Mouse (Mus musculus): ENCODE measurements around the gene Lama4. TPM values are rescaled to one million over a fixed set of nuclear protein-coding genes. Genes with fewer than 3 reads are reported as not detected.

The Lama4 gene
- polyA plus RNA-seq, 1 experiment from 2014 or later, result 12.3 TPM

- no peak overlapping the region for H3K27ac ChIP-seq (ENCODE audit: low read depth, low read length)
- peaks cover 7% of the 10 kb centered on the region; the same call in 1 of the 2 replicates for H3K4me1 ChIP-seq (ENCODE audit: control insufficient read depth, insufficient read depth, low read length)
- H3K27me3 ChIP-seq (replicated peaks; ENCODE audit: control insufficient read depth, insufficient read depth, low read length), result no peaks in the 10 kb centered on the region
- no peak overlapping the region for H3K9ac ChIP-seq (ENCODE audit: low read length)
- H3K36me3 ChIP-seq (ENCODE audit: control insufficient read depth, insufficient read depth, low read length), result no peaks in the 10 kb centered on the region
- WGBS, result 83% methylated on average over 10 of the region's 10 CpGs
- ATAC-seq, result no peak
- no peak overlapping the region for H3K4me2 ChIP-seq (ENCODE audit: low read length)
- H3K4me3 ChIP-seq (ENCODE audit: low read depth, low read length), result no peak overlapping the region
- no peak for DNase-seq (ENCODE audit: low spot score)
- H3K9me3 ChIP-seq (replicated peaks; ENCODE audit: control insufficient read depth, low read length), result no peaks in the 10 kb centered on the region
Observed at GRCm38 (mm10) chr10:38968326-38969072, 3.2 kb downstream of the Lama4 start.

GRCm38 (mm10) chr10:38969543-38969942, 4.2 kb downstream of the Lama4 start:
- 78% methylated on average over 2 of the region's 2 CpGs for WGBS
- peaks cover 7% of the 10 kb centered on the region; the same call in 1 of the 2 replicates for H3K4me1 ChIP-seq (ENCODE audit: control insufficient read depth, insufficient read depth, low read length)
- ATAC-seq (no peak), DNase-seq (ENCODE audit: low spot score) (no peak)
- no peaks in the 10 kb centered on the region for H3K9me3 ChIP-seq (replicated peaks; ENCODE audit: control insufficient read depth, low read length)
- H3K27ac ChIP-seq (ENCODE audit: low read depth, low read length), result no peak overlapping the region
- H3K4me3 ChIP-seq (ENCODE audit: low read depth, low read length), result no peak overlapping the region
- no peaks in the 10 kb centered on the region for H3K36me3 ChIP-seq (ENCODE audit: control insufficient read depth, insufficient read depth, low read length)
- no peak overlapping the region for H3K9ac ChIP-seq (ENCODE audit: low read length)
- H3K4me2 ChIP-seq (ENCODE audit: low read length), result no peak overlapping the region
- H3K27me3 ChIP-seq (replicated peaks; ENCODE audit: control insufficient read depth, insufficient read depth, low read length), result no peaks in the 10 kb centered on the region

GRCm38 (mm10) chr10:38969975-38970374, 4.7 kb downstream of the Lama4 start:
- H3K9me3 ChIP-seq (replicated peaks; ENCODE audit: control insufficient read depth, low read length), result no peaks in the 10 kb centered on the region
- no peak for DNase-seq (ENCODE audit: low spot score)
- no peak overlapping the region for H3K9ac ChIP-seq (ENCODE audit: low read length)
- 89% methylated on average over 6 of the region's 6 CpGs for WGBS
- H3K4me3 ChIP-seq (ENCODE audit: low read depth, low read length), result no peak overlapping the region
- ATAC-seq, result no peak
- H3K36me3 ChIP-seq (ENCODE audit: control insufficient read depth, insufficient read depth, low read length), result no peaks in the 10 kb centered on the region
- H3K27me3 ChIP-seq (replicated peaks; ENCODE audit: control insufficient read depth, insufficient read depth, low read length), result no peaks in the 10 kb centered on the region
- no peak overlapping the region for H3K4me2 ChIP-seq (ENCODE audit: low read length)
- no peak overlapping the region for H3K27ac ChIP-seq (ENCODE audit: low read depth, low read length)
- H3K4me1 ChIP-seq (ENCODE audit: control insufficient read depth, insufficient read depth, low read length), result peaks cover 7% of the 10 kb centered on the region; the same call in 1 of the 2 replicates

GRCm38 (mm10) chr10:38972221-38972946, 7.1 kb downstream of the Lama4 start:
- Histone ChIP-seq H3K4me2 (ENCODE audit: low read length) (no peak overlapping the region), H3K27me3 (replicated peaks; ENCODE audit: control insufficient read depth, insufficient read depth, low read length) (no peaks in the 10 kb centered on the region), H3K36me3 (ENCODE audit: control insufficient read depth, insufficient read depth, low read length) (no peaks in the 10 kb centered on the region), H3K9me3 (replicated peaks; ENCODE audit: control insufficient read depth, low read length) (no peaks in the 10 kb centered on the region), H3K27ac (ENCODE audit: low read depth, low read length) (no peak overlapping the region), H3K4me1 (ENCODE audit: control insufficient read depth, insufficient read depth, low read length) (no peaks in the 10 kb centered on the region), H3K9ac (ENCODE audit: low read length) (no peak overlapping the region), H3K4me3 (ENCODE audit: low read depth, low read length) (no peak overlapping the region)
- WGBS, result 69% methylated on average over 7 of the region's 7 CpGs
- DNase-seq (ENCODE audit: low spot score) (no peak), ATAC-seq (no peak)

GRCm38 (mm10) chr10:38973016-38973415, 7.7 kb downstream of the Lama4 start:
- H3K4me3 ChIP-seq (ENCODE audit: low read depth, low read length), result no peak overlapping the region
- H3K27me3 ChIP-seq (replicated peaks; ENCODE audit: control insufficient read depth, insufficient read depth, low read length), result no peaks in the 10 kb centered on the region
- ATAC-seq (no peak), DNase-seq (ENCODE audit: low spot score) (no peak)
- no peaks in the 10 kb centered on the region for H3K36me3 ChIP-seq (ENCODE audit: control insufficient read depth, insufficient read depth, low read length)
- 65% methylated on average over 4 of the region's 4 CpGs for WGBS
- no peaks in the 10 kb centered on the region for H3K4me1 ChIP-seq (ENCODE audit: control insufficient read depth, insufficient read depth, low read length)
- H3K27ac ChIP-seq (ENCODE audit: low read depth, low read length), result no peak overlapping the region
- H3K9ac ChIP-seq (ENCODE audit: low read length), result no peak overlapping the region
- no peak overlapping the region for H3K4me2 ChIP-seq (ENCODE audit: low read length)
- no peaks in the 10 kb centered on the region for H3K9me3 ChIP-seq (replicated peaks; ENCODE audit: control insufficient read depth, low read length)

- Histone ChIP-seq H3K4me3 (ENCODE audit: low read depth, low read length) (no peak overlapping the region), H3K4me2 (ENCODE audit: low read length) (no peak overlapping the region), H3K9ac (ENCODE audit: low read length) (no peak overlapping the region), H3K27me3 (replicated peaks; ENCODE audit: control insufficient read depth, insufficient read depth, low read length) (no peaks in the 10 kb centered on the region), H3K36me3 (ENCODE audit: control insufficient read depth, insufficient read depth, low read length) (no peaks in the 10 kb centered on the region), H3K27ac (ENCODE audit: low read depth, low read length) (no peak overlapping the region), H3K9me3 (replicated peaks; ENCODE audit: control insufficient read depth, low read length) (no peaks in the 10 kb centered on the region), H3K4me1 (ENCODE audit: control insufficient read depth, insufficient read depth, low read length) (no peaks in the 10 kb centered on the region)
- WGBS, result 67% methylated on average over 1 of the region's 1 CpGs
- ATAC-seq (no peak), DNase-seq (ENCODE audit: low spot score) (no peak)
Observed at GRCm38 (mm10) chr10:38978195-38978594, 12.9 kb downstream of the Lama4 start.

GRCm38 (mm10) chr10:38979699-38980098, 14.4 kb downstream of the Lama4 start:
- WGBS, result 84% methylated on average over 5 of the region's 5 CpGs
- Histone ChIP-seq H3K4me1 (ENCODE audit: control insufficient read depth, insufficient read depth, low read length) (no peaks in the 10 kb centered on the region), H3K36me3 (ENCODE audit: control insufficient read depth, insufficient read depth, low read length) (no peaks in the 10 kb centered on the region), H3K9me3 (replicated peaks; ENCODE audit: control insufficient read depth, low read length) (no peaks in the 10 kb centered on the region), H3K4me3 (ENCODE audit: low read depth, low read length) (no peak overlapping the region), H3K27me3 (replicated peaks; ENCODE audit: control insufficient read depth, insufficient read depth, low read length) (no peaks in the 10 kb centered on the region), H3K4me2 (ENCODE audit: low read length) (no peak overlapping the region), H3K9ac (ENCODE audit: low read length) (no peak overlapping the region), H3K27ac (ENCODE audit: low read depth, low read length) (no peak overlapping the region)
- DNase-seq (ENCODE audit: low spot score) (no peak), ATAC-seq (no peak)

- H3K4me3 ChIP-seq (ENCODE audit: low read depth, low read length), result no peak overlapping the region
- no peaks in the 10 kb centered on the region for H3K4me1 ChIP-seq (ENCODE audit: control insufficient read depth, insufficient read depth, low read length)
- 78% methylated on average over 3 of the region's 3 CpGs for WGBS
- DNase-seq (ENCODE audit: low spot score) (no peak), ATAC-seq (no peak)
- H3K9ac ChIP-seq (ENCODE audit: low read length), result no peak overlapping the region
- H3K27ac ChIP-seq (ENCODE audit: low read depth, low read length), result no peak overlapping the region
- H3K4me2 ChIP-seq (ENCODE audit: low read length), result no peak overlapping the region
- H3K9me3 ChIP-seq (replicated peaks; ENCODE audit: control insufficient read depth, low read length), result no peaks in the 10 kb centered on the region
- no peaks in the 10 kb centered on the region for H3K36me3 ChIP-seq (ENCODE audit: control insufficient read depth, insufficient read depth, low read length)
- no peaks in the 10 kb centered on the region for H3K27me3 ChIP-seq (replicated peaks; ENCODE audit: control insufficient read depth, insufficient read depth, low read length)
Observed at GRCm38 (mm10) chr10:38980980-38981379, 15.7 kb downstream of the Lama4 start.

Data from forebrain, embryonic 14.5 days (tissue).